Mouse (Mus musculus): ENCODE measurements around the gene Hacd3. TPM values are rescaled to one million over a fixed set of nuclear protein-coding genes. Genes with fewer than 3 reads are reported as not detected.

The Hacd3 gene
- polyA plus RNA-seq, 1 experiment from 2014 or later, result 88.5 TPM

DNA sequence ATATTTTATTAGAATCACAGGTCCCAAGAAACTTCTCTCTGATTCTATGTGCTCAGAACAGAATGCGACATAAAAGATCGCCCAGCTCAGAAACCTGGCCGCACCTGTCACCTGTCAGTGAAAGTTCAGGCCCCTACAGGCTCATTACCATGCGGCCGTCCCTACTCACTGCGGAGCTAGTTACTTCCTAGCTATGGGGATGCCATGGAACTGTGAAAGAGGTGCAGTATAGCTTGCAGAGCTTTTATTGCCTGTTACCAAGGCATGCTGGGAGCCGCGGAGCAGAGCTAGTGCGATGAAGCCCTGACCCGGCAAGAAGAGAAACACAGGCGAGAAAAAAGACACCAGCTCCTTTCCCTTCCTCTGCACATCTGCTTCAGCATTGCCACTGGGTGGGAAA, 77.5 kb downstream of the Hacd3 start:
- Histone ChIP-seq H3K9me3 (no peaks in the 10 kb centered on the region), H3K4me3 (replicated peaks) (no peak overlapping the region), H3K27ac (no peak overlapping the region), H3K9ac (no peak overlapping the region), H3K36me3 (no peaks in the 10 kb centered on the region), H3K4me2 (no peak overlapping the region), H3K4me1 (no peaks in the 10 kb centered on the region), H3K27me3 (replicated peaks) (no peaks in the 10 kb centered on the region)
- ATAC-seq (ENCODE audit: insufficient read depth, low FRiP score, low read depth), result no peak
- 29% methylated on average over 11 of the region's 11 CpGs for WGBS

DNA sequence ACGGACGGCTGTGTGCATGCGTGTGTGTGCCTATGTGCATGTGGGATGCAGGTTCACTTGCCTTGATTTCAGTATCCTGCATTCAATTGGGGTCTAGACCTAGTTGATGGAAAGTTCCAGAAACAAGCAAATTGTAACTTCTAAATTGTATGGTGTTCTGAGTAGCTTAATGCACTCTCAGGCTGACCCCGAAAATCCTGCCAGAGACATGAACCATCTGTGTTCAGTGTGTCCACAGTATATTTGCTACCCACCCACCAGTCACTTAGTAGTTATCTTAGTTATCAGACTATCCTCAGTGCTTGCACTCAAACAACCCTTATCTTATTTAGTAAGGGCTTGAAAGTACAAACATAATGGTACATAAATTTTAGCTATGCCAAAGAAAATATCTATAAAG, 79.8 kb downstream of the Hacd3 start:
- Histone ChIP-seq H3K4me3 (replicated peaks) (no peak overlapping the region), H3K4me1 (no peaks in the 10 kb centered on the region), H3K27me3 (replicated peaks) (no peaks in the 10 kb centered on the region), H3K9me3 (no peaks in the 10 kb centered on the region), H3K9ac (no peak overlapping the region), H3K27ac (peak overlapping the region; percentile 1; the same call in 1 of the 2 replicates), H3K4me2 (no peak overlapping the region), H3K36me3 (no peaks in the 10 kb centered on the region)
- no peak for ATAC-seq (ENCODE audit: insufficient read depth, low FRiP score, low read depth)
- 65% methylated on average over 4 of the region's 4 CpGs for WGBS

DNA sequence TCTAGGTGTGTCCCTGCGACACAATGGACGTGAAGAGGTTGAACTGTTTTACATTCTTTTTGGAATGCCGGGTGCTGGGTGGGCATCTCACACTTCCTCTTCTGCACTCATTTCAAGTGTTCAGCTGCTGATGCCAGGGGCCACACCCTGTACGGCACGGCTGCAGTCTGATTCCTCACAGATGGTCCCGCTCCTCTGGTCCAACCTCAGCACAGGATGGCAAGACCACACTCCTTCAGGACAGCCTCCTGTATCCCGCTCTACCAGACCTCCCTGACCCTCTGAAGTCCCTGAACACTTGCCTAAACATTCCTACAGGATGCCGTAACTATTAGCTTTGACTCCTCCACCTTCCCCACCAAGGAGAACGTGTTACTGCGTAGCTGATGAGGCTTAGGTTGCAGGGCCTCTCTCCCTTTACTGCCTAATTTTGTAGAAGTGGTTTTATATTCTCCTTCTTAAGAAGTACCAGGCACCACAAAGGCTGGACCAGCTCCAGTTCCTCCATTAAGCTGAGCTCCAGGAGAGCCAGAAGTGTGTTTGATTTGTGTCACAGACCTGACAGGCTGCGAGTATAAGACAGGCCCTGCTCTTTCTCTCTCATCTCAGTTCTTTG, 80.7 kb downstream of the Hacd3 start:
- H3K9me3 ChIP-seq, result no peaks in the 10 kb centered on the region
- no peak overlapping the region for H3K4me2 ChIP-seq
- 62% methylated on average over 11 of the region's 11 CpGs for WGBS
- no peak for ATAC-seq (ENCODE audit: insufficient read depth, low FRiP score, low read depth)
- H3K4me3 ChIP-seq (replicated peaks), result no peak overlapping the region
- no peak overlapping the region for H3K9ac ChIP-seq
- H3K27ac ChIP-seq, result peak overlapping the region; percentile 37; the same call in 1 of the 2 replicates
- H3K27me3 ChIP-seq (replicated peaks), result no peaks in the 10 kb centered on the region
- H3K4me1 ChIP-seq, result no peaks in the 10 kb centered on the region
- no peaks in the 10 kb centered on the region for H3K36me3 ChIP-seq

DNA sequence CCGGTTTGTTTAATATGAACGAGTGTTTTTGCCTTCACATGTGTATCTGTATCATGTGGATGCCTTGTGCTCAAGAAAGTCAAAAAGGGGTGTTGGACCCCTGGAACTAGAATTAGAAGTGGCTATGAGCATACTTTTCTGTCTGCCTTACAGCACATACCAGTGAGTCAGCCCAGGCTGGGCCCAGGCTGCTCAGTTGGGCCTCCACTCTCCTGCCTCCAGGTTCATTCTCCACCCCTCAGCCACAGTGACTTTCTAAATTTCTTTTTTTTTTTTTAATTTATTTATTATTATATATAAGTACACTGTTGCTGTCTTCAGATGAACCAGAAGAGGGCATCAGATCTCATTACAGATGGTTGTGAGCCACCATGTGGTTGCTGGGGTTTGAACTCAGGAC, 81.7 kb downstream of the Hacd3 start:
- 89% methylated on average over 2 of the region's 2 CpGs for WGBS
- Histone ChIP-seq H3K4me2 (no peak overlapping the region), H3K36me3 (no peaks in the 10 kb centered on the region), H3K27ac (no peak overlapping the region), H3K27me3 (replicated peaks) (no peaks in the 10 kb centered on the region), H3K9me3 (no peaks in the 10 kb centered on the region), H3K9ac (no peak overlapping the region), H3K4me3 (replicated peaks) (no peak overlapping the region), H3K4me1 (no peaks in the 10 kb centered on the region)
- ATAC-seq (ENCODE audit: insufficient read depth, low FRiP score, low read depth), result no peak

DNA sequence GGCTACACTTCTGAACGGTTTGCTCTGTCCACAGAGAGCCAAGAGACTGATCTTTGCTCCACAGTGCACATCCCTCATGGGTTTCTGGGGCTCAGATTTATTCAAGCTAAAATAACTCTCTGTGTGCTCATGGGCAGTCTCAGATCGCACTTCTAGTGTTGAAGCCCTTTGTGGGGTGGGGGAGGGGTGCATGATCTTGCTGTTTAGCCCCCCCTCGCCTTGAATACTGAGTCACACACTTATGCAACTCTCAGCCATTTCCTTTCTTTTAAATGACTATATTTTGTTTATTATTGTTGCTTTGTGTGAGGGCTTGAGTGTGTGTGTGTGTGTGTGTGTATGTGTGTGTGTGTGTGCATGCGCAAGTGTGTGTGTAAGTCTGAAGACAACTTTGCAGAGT, 82.2 kb downstream of the Hacd3 start:
- H3K9me3 ChIP-seq, result no peaks in the 10 kb centered on the region
- no peak for ATAC-seq (ENCODE audit: insufficient read depth, low FRiP score, low read depth)
- WGBS, result 56% methylated on average over 4 of the region's 4 CpGs

DNA sequence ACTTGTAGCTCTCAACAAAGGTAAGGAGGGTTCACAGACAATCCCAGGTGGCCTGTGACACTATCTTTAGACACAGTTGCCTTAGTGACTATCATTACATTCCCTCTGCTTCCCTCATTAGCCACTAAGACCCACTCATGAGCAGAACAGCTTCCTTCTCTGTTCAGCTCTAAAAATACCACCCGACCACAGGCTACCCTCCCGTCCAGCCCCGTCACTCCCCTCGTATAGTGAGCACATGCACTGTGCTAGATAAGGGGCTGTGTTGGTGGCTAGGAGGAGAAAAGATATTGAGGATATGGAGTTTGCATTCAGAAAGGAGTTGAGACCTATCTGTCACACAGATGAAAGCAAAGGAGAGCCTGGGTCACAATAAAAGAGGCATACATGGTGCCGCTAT, 83.0 kb downstream of the Hacd3 start:
- H3K27me3 ChIP-seq (replicated peaks), result no peaks in the 10 kb centered on the region
- no peak overlapping the region for H3K9ac ChIP-seq
- no peak overlapping the region for H3K27ac ChIP-seq
- H3K9me3 ChIP-seq, result no peaks in the 10 kb centered on the region
- H3K4me2 ChIP-seq, result no peak overlapping the region
- H3K4me3 ChIP-seq (replicated peaks), result no peak overlapping the region
- no peaks in the 10 kb centered on the region for H3K4me1 ChIP-seq
- no peak for ATAC-seq (ENCODE audit: insufficient read depth, low FRiP score, low read depth)
- H3K36me3 ChIP-seq, result no peaks in the 10 kb centered on the region
- 73% methylated on average over 5 of the region's 5 CpGs for WGBS

More for the DNA sequence above, 82.2 kb downstream of the Hacd3 start:
- no peak overlapping the region for H3K4me2 ChIP-seq
- no peak overlapping the region for H3K4me3 ChIP-seq (replicated peaks)
- H3K36me3 ChIP-seq, result no peaks in the 10 kb centered on the region
- no peaks in the 10 kb centered on the region for H3K4me1 ChIP-seq
- no peak overlapping the region for H3K9ac ChIP-seq
- no peaks in the 10 kb centered on the region for H3K27me3 ChIP-seq (replicated peaks)
- H3K27ac ChIP-seq, result no peak overlapping the region

DNA sequence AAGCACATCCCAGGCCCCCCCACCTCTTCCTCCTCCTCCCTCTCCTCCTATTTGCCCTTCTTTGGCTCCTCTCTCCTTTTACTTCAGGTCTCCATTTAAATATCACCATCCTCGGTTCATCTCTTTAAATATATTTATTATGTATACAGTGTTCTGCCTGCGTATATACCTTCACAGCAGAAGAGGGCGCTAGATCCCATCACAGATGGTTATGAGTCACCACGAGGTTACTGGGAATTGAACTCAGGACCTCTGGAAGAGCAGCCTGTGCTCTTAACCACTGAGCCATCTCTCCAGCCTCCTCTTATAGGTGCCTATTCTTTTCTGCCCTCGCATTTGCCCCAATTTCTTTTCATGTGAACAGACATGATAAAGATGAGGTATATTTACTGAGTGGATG, 84.0 kb downstream of the Hacd3 start:
- H3K27ac ChIP-seq, result no peak overlapping the region
- no peak overlapping the region for H3K4me3 ChIP-seq (replicated peaks)
- no peaks in the 10 kb centered on the region for H3K36me3 ChIP-seq
- no peak overlapping the region for H3K4me2 ChIP-seq
- H3K4me1 ChIP-seq, result no peaks in the 10 kb centered on the region
- no peak for ATAC-seq (ENCODE audit: insufficient read depth, low FRiP score, low read depth)
- no peak overlapping the region for H3K9ac ChIP-seq
- no peaks in the 10 kb centered on the region for H3K27me3 ChIP-seq (replicated peaks)
- 55% methylated on average over 5 of the region's 5 CpGs for WGBS
- H3K9me3 ChIP-seq, result no peaks in the 10 kb centered on the region

Small RNAs within 50 kb of the gene (microRNA-seq; reads per million reads assigned to microRNA genes)
- not detected for gene Gm25640

Other genes starting within 250 kb of the Hacd3 start
- 8.0 and 9.5 TPM in 2 replicates for gene Dennd4a, start 210.4 kb downstream of the Hacd3 start, polyA plus RNA-seq (2015; fragmentation: Nextera tagmentation; extraction: Ambion mirVana)
- gene Slc24a1, start 70.1 kb downstream of the Hacd3 start, polyA plus RNA-seq (2015; fragmentation: Nextera tagmentation; extraction: Ambion mirVana), result 0.03 and 0.08 TPM in 2 replicates
- gene Ints14, start 60.8 kb downstream of the Hacd3 start, polyA plus RNA-seq (2015; fragmentation: Nextera tagmentation; extraction: Ambion mirVana), result 41.5 and 50.0 TPM in 2 replicates
- gene Dpp8, start 10.7 kb upstream of the Hacd3 start, polyA plus RNA-seq (2015; fragmentation: Nextera tagmentation; extraction: Ambion mirVana), result 32.5 and 39.4 TPM in 2 replicates
- gene Igdcc4, start 79.8 kb upstream of the Hacd3 start, polyA plus RNA-seq (2015; fragmentation: Nextera tagmentation; extraction: Ambion mirVana), result 27.3 and 30.6 TPM in 2 replicates
- gene Igdcc3, start 119.5 kb upstream of the Hacd3 start, polyA plus RNA-seq (2015; fragmentation: Nextera tagmentation; extraction: Ambion mirVana), result 1.5 TPM in 2 replicates
- 8.5 and 9.1 TPM in 2 replicates for gene Parp16, start 173.7 kb upstream of the Hacd3 start, polyA plus RNA-seq (2015; fragmentation: Nextera tagmentation; extraction: Ambion mirVana)
- gene Cilp, start 243.5 kb upstream of the Hacd3 start, polyA plus RNA-seq (2015; fragmentation: Nextera tagmentation; extraction: Ambion mirVana), result 0.82 and 0.95 TPM in 2 replicates

Data from stomach, embryonic 15.5 days (tissue).